Mouse (Mus musculus): ENCODE measurements around the gene Rptor. TPM values are rescaled to one million over a fixed set of nuclear protein-coding genes. Genes with fewer than 3 reads are reported as not detected.

Rptor gene
- polyA plus RNA-seq, 1 experiment = 43.6 TPM

DNA sequence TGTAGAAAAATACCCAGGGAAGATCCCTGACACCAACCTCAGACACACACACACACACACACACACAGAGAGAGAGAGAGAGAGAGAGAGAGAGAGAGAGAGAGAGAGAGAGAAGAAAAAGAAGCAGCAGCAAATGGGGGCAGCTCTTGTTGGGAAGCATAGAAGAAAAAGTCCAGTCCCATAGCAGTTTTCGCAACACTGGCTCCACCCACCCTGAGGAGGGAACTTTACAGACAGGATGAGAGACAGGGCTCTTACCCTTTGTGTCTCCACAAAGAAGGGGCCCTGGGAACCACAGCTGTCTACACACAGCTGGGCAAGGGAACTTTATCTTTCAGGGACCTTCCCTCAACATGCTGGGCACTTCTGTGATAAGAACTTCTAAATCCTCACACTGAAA lies 199.2 kb downstream of the Rptor start:
- H3K27me3 ChIP-seq (ENCODE audit: control insufficient read depth, insufficient read depth, low read length) = no peaks in the 10 kb centered on the region
- H3K4me1 ChIP-seq (ENCODE audit: control insufficient read depth, insufficient read depth, low read length) = peaks cover 7% of the 10 kb centered on the region
- H3K4me3 ChIP-seq (replicated peaks; ENCODE audit: insufficient read depth, low read depth, low read length) = no peak overlapping the region
- 100% methylated on average over 1 of the region's 1 CpGs for WGBS
- no peak overlapping the region for H3K27ac ChIP-seq (ENCODE audit: insufficient read depth, low read length)
- no peak for DNase-seq
- TF ChIP-seq CTCF (IDR thresholded peaks at IDR 0.05; ENCODE audit: borderline replicate concordance, insufficient read depth, low read depth, low read length) = no peak
- TF ChIP-seq POLR2A (IDR thresholded peaks at IDR 0.05; ENCODE audit: borderline replicate concordance, insufficient read depth, low read length) = no peak

DNA sequence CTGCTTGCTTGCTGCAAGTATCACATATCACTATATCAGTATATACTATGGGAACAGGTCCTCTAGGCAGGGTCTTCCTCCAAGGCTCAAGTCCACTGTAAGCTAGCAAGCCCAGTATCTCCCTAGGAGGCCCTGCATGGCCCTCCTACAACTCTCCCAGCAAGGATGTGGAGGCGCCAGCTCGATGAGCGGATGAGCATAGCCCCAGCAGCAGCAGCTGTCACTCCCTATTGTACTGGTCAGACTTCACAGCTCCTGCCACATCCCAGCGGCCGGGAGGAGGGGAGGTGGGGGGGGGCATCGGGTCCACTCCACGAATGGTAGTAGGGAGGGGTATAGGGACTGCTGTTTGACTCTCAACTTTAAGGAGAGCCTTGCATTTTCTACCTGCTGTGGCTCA lies 200.2 kb downstream of the Rptor start:
- WGBS = 30% methylated on average over 7 of the region's 7 CpGs
- Histone ChIP-seq H3K27ac (ENCODE audit: insufficient read depth, low read length) (no peak overlapping the region), H3K27me3 (ENCODE audit: control insufficient read depth, insufficient read depth, low read length) (no peaks in the 10 kb centered on the region), H3K4me1 (ENCODE audit: control insufficient read depth, insufficient read depth, low read length) (peaks cover 4% of the 10 kb centered on the region), H3K4me3 (replicated peaks; ENCODE audit: insufficient read depth, low read depth, low read length) (no peak overlapping the region)
- no peak for DNase-seq
- TF ChIP-seq CTCF (IDR thresholded peaks at IDR 0.05; ENCODE audit: borderline replicate concordance, insufficient read depth, low read depth, low read length) (no peak), POLR2A (IDR thresholded peaks at IDR 0.05; ENCODE audit: borderline replicate concordance, insufficient read depth, low read length) (no peak)

DNA sequence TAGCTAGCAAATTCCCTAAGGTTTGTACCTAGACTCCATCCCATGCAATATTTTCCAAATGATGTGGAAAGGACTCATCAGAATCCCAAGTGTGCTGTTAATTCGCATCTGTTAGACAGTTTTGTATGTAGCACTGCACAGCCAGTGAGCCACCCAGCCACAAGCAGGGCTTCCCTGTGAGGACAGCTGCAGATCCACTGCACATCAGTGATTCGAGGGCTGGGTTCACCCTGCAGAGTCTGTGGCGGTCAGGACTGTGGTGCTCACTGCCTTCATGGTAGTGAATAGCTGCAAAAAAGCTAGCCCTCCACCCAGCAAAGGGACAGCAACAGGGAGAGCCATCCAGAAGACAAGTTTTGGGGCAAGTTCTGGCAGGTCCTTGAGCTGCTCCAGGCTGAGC lies 201.7 kb downstream of the Rptor start:
- no peak for TF ChIP-seq POLR2A (IDR thresholded peaks at IDR 0.05; ENCODE audit: borderline replicate concordance, insufficient read depth, low read length)
- no peak for TF ChIP-seq CTCF (IDR thresholded peaks at IDR 0.05; ENCODE audit: borderline replicate concordance, insufficient read depth, low read depth, low read length)
- H3K27me3 ChIP-seq (ENCODE audit: control insufficient read depth, insufficient read depth, low read length) = no peaks in the 10 kb centered on the region
- H3K4me3 ChIP-seq (replicated peaks; ENCODE audit: insufficient read depth, low read depth, low read length) = no peak overlapping the region
- H3K27ac ChIP-seq (ENCODE audit: insufficient read depth, low read length) = no peak overlapping the region
- H3K4me1 ChIP-seq (ENCODE audit: control insufficient read depth, insufficient read depth, low read length) = peaks cover 10% of the 10 kb centered on the region
- no peak for DNase-seq
- 82% methylated on average over 3 of the region's 3 CpGs for WGBS

DNA sequence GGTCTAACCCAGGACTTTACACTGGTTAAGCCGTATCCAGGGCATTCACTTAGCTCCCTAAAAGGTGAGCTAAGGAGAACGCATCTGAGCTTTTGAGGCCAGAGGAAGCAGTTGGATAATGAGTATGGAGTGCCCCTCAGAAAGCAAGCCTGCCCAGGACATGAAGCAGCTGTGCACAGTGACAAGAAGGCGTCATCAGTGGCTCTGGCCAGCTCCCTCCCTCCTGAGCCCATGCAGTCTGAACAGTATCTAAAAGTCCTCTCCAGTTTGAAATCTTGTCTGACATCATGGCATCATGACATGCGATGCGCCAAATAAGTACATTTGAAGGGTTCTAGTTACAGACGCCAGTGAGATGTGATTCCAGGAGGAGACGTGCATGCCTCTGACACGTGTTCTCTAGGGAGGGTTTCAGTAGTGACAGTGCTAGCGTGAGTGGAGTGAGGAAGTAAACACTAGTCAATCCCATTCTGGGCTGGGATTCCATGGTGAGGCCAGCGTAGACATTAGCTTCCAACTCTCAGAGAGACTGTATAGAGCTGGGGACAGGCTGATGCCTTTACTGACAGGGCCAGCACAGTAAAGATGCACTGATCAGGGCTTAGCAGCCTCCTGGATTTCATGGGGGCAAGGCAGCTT lies 202.5 kb downstream of the Rptor start:
- H3K27me3 ChIP-seq (ENCODE audit: control insufficient read depth, insufficient read depth, low read length) = no peaks in the 10 kb centered on the region
- no peak overlapping the region for H3K27ac ChIP-seq (ENCODE audit: insufficient read depth, low read length)
- DNase-seq = no peak
- no peak for TF ChIP-seq POLR2A (IDR thresholded peaks at IDR 0.05; ENCODE audit: borderline replicate concordance, insufficient read depth, low read length)
- TF ChIP-seq CTCF (IDR thresholded peaks at IDR 0.05; ENCODE audit: borderline replicate concordance, insufficient read depth, low read depth, low read length) = no peak
- no peak overlapping the region for H3K4me3 ChIP-seq (replicated peaks; ENCODE audit: insufficient read depth, low read depth, low read length)
- 95% methylated on average over 10 of the region's 10 CpGs for WGBS
- peaks cover 18% of the 10 kb centered on the region for H3K4me1 ChIP-seq (ENCODE audit: control insufficient read depth, insufficient read depth, low read length)

DNA sequence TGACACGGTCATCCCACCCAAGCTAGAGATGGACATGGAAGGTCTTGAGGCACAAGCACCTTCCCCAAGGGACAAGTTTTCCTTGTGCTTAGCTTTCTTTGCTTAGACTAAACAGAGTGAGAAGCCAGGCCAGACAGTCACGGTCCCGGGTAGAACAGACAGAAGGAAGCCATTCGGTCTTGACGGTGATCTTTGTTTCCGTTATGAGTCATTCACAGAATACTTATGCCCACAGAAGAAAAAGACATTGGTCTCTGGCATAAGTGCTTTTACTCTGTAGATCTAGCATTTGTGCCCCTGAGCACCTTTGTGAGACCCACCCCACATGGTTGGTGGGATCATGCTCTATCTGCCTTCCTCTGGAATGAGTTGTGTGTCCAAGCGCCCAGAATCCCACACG lies 203.8 kb downstream of the Rptor start:
- no peak overlapping the region for H3K4me3 ChIP-seq (replicated peaks; ENCODE audit: insufficient read depth, low read depth, low read length)
- H3K4me1 ChIP-seq (ENCODE audit: control insufficient read depth, insufficient read depth, low read length) = peaks cover 27% of the 10 kb centered on the region
- 93% methylated on average over 8 of the region's 8 CpGs for WGBS
- no peak for TF ChIP-seq POLR2A (IDR thresholded peaks at IDR 0.05; ENCODE audit: borderline replicate concordance, insufficient read depth, low read length)
- no peaks in the 10 kb centered on the region for H3K27me3 ChIP-seq (ENCODE audit: control insufficient read depth, insufficient read depth, low read length)
- DNase-seq = no peak
- 0 out of 2 replicates have a peak overlapping the region, but pooled peaks have one; percentile 21 for H3K27ac ChIP-seq (ENCODE audit: insufficient read depth, low read length)

DNA sequence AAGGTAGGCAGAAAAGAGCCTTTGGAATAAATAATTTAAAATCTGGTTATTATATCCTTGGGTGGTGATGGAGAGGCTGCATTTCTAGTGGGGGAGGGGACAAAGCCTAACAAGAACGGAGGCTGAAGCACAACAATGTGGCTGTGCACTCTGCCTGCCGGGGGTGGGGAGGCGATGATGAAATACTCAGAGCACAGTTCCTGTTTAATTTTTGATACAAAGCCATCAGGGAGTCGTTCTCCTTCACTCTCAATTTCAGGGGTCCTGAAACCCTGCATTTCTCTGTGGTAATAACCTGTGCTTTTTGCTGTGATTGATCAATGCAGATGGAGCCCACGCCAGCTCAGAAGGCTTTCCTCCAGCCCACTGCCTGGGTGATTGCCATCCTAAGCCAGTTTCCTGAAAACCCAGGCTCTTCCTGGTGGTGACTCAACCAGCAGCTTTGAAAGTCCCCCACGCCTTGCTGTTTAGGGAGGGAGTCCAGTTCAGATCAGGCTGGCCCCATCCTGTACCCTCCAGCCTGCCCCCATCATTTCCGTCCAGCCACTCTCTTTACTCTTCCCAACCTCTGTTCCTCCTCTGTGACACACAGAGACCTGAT lies 204.8 kb downstream of the Rptor start:
- peaks cover 27% of the 10 kb centered on the region for H3K4me1 ChIP-seq (ENCODE audit: control insufficient read depth, insufficient read depth, low read length)
- TF ChIP-seq POLR2A (IDR thresholded peaks at IDR 0.05; ENCODE audit: borderline replicate concordance, insufficient read depth, low read length) = no peak
- TF ChIP-seq CTCF (IDR thresholded peaks at IDR 0.05; ENCODE audit: borderline replicate concordance, insufficient read depth, low read depth, low read length) = no peak
- DNase-seq = no peak
- no peak overlapping the region for H3K27ac ChIP-seq (ENCODE audit: insufficient read depth, low read length)
- no peak overlapping the region for H3K4me3 ChIP-seq (replicated peaks; ENCODE audit: insufficient read depth, low read depth, low read length)
- H3K27me3 ChIP-seq (ENCODE audit: control insufficient read depth, insufficient read depth, low read length) = no peaks in the 10 kb centered on the region
- WGBS = 87% methylated on average over 7 of the region's 7 CpGs

DNA sequence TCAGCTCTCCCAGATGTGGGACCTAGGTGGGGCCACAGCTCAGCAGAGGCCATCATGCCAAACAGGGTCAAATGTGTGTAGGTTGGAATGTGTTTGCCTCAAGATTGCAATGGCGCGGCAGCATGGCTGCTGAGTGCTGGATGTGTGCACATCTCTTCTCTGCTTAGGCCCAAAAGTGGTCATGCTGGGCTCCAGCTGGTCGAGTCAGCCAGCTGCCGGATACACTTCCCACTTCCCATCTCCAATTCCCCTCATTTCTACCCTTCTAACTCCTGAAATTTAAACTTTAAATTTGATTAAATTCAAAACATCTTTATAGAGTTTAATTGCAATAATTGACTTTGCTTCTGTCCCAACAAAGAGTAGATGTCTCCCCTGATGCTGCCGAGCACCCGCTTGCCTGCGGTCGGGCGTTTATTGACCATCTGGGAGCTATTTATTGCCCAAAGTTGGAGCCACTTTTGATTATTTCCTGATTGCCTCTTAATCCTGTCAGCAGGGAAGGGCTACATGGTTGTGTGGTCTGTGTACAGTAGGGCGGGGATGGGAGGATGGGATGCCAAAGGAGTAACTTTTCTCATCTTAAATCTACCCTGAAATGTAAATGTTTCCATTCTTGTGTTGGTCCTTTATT lies 206.1 kb downstream of the Rptor start:
- TF ChIP-seq POLR2A (IDR thresholded peaks at IDR 0.05; ENCODE audit: borderline replicate concordance, insufficient read depth, low read length) (no peak), CTCF (IDR thresholded peaks at IDR 0.05; ENCODE audit: borderline replicate concordance, insufficient read depth, low read depth, low read length) (no peak)
- Histone ChIP-seq H3K4me3 (replicated peaks; ENCODE audit: insufficient read depth, low read depth, low read length) (no peak overlapping the region), H3K27ac (ENCODE audit: insufficient read depth, low read length) (no peak overlapping the region), H3K4me1 (ENCODE audit: control insufficient read depth, insufficient read depth, low read length) (peaks cover 27% of the 10 kb centered on the region), H3K27me3 (ENCODE audit: control insufficient read depth, insufficient read depth, low read length) (no peaks in the 10 kb centered on the region)
- no peak for DNase-seq
- WGBS = 59% methylated on average over 10 of the region's 10 CpGs

DNA sequence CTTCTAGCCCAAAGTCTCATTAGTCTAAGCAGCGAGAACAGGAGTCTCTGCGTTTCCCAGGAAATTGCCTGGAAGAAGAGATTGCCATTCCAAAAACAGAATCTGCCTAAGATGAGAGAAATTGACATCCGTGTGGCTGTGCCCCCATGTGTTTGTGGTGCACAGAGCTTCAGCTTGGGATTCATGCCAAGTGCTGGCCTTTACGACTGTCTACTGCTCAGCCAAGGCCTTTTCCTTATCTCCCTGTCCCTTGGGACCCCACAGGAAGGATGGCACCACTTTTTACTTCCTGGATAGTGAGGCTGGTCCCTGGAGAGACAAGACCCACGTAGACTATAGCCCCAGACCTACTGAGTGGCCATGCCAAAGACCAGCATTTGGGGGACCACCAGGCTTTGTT lies 206.6 kb downstream of the Rptor start:
- H3K27me3 ChIP-seq (ENCODE audit: control insufficient read depth, insufficient read depth, low read length) = no peaks in the 10 kb centered on the region
- H3K4me3 ChIP-seq (replicated peaks; ENCODE audit: insufficient read depth, low read depth, low read length) = no peak overlapping the region
- peaks cover 27% of the 10 kb centered on the region for H3K4me1 ChIP-seq (ENCODE audit: control insufficient read depth, insufficient read depth, low read length)
- no peak overlapping the region for H3K27ac ChIP-seq (ENCODE audit: insufficient read depth, low read length)
- TF ChIP-seq CTCF (IDR thresholded peaks at IDR 0.05; ENCODE audit: borderline replicate concordance, insufficient read depth, low read depth, low read length) (no peak), POLR2A (IDR thresholded peaks at IDR 0.05; ENCODE audit: borderline replicate concordance, insufficient read depth, low read length) (no peak)
- DNase-seq = peak in 1 of 2 experiments; percentile 47
- 30% methylated on average over 5 of the region's 5 CpGs for WGBS
